14 mouse cellular contexts compared by ENCODE assay signal in the genomic region with DNA sequence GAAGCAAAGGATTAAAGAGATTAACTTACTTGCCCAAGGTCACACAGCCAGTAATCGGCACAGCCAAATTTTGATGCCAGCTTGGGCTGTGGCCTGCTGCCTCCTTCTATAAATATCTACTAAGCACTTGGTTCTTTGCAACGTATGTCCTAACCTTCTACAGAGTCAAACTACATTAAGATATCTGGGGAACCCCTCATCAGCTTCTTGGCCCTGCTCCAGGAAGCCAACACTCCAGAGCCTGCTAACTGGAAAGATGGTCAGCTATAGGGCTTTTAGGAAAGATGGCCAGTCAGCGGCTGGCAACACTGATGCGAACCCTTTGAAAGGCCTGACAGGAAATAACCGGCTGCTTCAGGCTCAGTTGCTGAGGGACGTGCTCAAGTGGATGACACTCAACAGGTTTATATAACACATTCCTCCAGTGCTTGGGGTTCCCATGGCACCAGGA.
DNase-seq lines count a peak whose midpoint lies in the region; ATAC-seq and TF ChIP-seq lines count a peak whose summit lies in the region.
"Had no signal": no experiment of that assay in that cellular context is flagged by ENCODE, and none has a peak within 500 bp of the region (broad histone marks: within the 10 kb centered on the region; RNA-seq: fewer than 3 reads in every experiment).

No protein-coding gene starts in this region.

- H3K4me2 ChIP-seq in heart, embryonic 16.5 days (ENCODE audit: low read depth, low read length): peak overlapping the region; percentile 29; the same call in 1 of the 2 replicates

- H3K4me1 ChIP-seq in heart, embryonic 16.5 days (ENCODE audit: control insufficient read depth, insufficient read depth, low read length): peaks cover 45% of the 10 kb centered on the region
- peaks cover 13% of the 10 kb centered on the region for H3K4me1 ChIP-seq in forebrain, embryonic 10.5 days

- H3K36me3 ChIP-seq in heart, embryonic 16.5 days (ENCODE audit: control insufficient read depth, insufficient read depth): no peaks in the 10 kb centered on the region
- H3K36me3 ChIP-seq in forebrain, embryonic 10.5 days (replicated peaks): no peaks in the 10 kb centered on the region
- H3K36me3 ChIP-seq: G1E had no signal

- intact Hi-C loops in gastrocnemius, adult 2 months (cut with DNase I): loop anchor here (10.0 kb wide), 2 partner anchors 168 to 438 kb away; no protein-coding TSS in a partner anchor
- intact Hi-C loops in gastrocnemius, postnatal 36 days (cut with DNase I): no loop called here

- H3K4me3 ChIP-seq in gastrocnemius, adult 2 months: no peak overlapping the region
- H3K4me3 ChIP-seq in heart, embryonic 16.5 days (ENCODE audit: low read length): no peak overlapping the region
- no peak overlapping the region for H3K4me3 ChIP-seq in forebrain, embryonic 10.5 days

- 24% methylated on average over 6 of the region's 6 CpGs for WGBS in heart, embryonic 16.5 days
- WGBS in forebrain, embryonic 10.5 days: 87% methylated on average over 6 of the region's 6 CpGs

- no peak for TF ChIP-seq CTCF in gastrocnemius, adult 2 months (IDR thresholded peaks at IDR 0.05)

- peak; percentile 66 for ATAC-seq in heart, embryonic 16.5 days (replicated peaks; ENCODE audit: extremely low read depth, insufficient read depth, low FRiP score)
- ATAC-seq: forebrain, embryonic 16.5 days had no signal

- no peaks in the 10 kb centered on the region for H3K9me3 ChIP-seq in heart, embryonic 16.5 days (replicated peaks; ENCODE audit: control insufficient read depth, low read length)
- H3K9me3 ChIP-seq in forebrain, embryonic 10.5 days: no peaks in the 10 kb centered on the region
- H3K9me3 ChIP-seq: G1E had no signal

- peak; percentile 70 for DNase-seq in gastrocnemius, adult 2 months
- DNase-seq in gastrocnemius, postnatal 10 days: no peak
- peak; percentile 21 to 34 for DNase-seq in gastrocnemius, postnatal 36 days
- DNase-seq in lung, postnatal 25 days (ENCODE audit: low spot score): peak; percentile 84
- DNase-seq in forebrain, embryonic 10.5 days (ENCODE audit: extremely low spot score, low spot score): no peak
- DNase-seq in frontal cortex, postnatal 25 days (ENCODE audit: low spot score in 2 of 2): no peak
- DNase-seq in cerebellum, adult 9-10 months: no peak
- DNase-seq: B cell, adult 2 months; cerebellum, postnatal 25 days; kidney, postnatal 10 days; right cerebral cortex, postnatal 14 days had no signal

- no peaks in the 10 kb centered on the region for H3K27me3 ChIP-seq in heart, embryonic 16.5 days (ENCODE audit: control insufficient read depth, insufficient read depth, low read length)
- H3K27me3 ChIP-seq in forebrain, embryonic 10.5 days (ENCODE audit: poor library complexity, severe bottlenecking): peaks cover 21% of the 10 kb centered on the region

- H3K9ac ChIP-seq in heart, embryonic 16.5 days (ENCODE audit: low read length): no peak overlapping the region

- H3K27ac ChIP-seq in gastrocnemius, adult 2 months: peak overlapping the region; percentile 24; the same call in 1 of the 2 replicates
- H3K27ac ChIP-seq in heart, embryonic 16.5 days (ENCODE audit: low read length): peak overlapping the region; percentile 94
- H3K27ac ChIP-seq in forebrain, embryonic 10.5 days: no peak overlapping the region

Comparison
In these comparisons a context has a peak if more than half of its experiments do, and no peak if none do; other contexts are left out.
1. DNase-seq: peak in gastrocnemius, adult 2 months (single experiment), gastrocnemius, postnatal 36 days (2 of 2) and lung, postnatal 25 days (single experiment); none in gastrocnemius, postnatal 10 days (single experiment), forebrain, embryonic 10.5 days (single experiment), frontal cortex, postnatal 25 days (0 of 2) and cerebellum, adult 9-10 months (single experiment).